Mouse (Mus musculus) CH12.LX (cell line): ENCODE measurements around the gene Pdcd1lg2.

Experiments used
- CTCF ChIP-seq, 2 experiments: IDR thresholded peaks in 1 of 2; conservative IDR thresholded peaks in 1 of 2; 2 replicates each; pipeline ENCODE4 v1.5.1; 2011 to 2012; ENCODE audit warnings: low read depth in 2 of 2, low read length in 2 of 2, improper control_type of control experiment in 1 of 2, inconsistent platforms in 1 of 2, mild to moderate bottlenecking in 1 of 2, moderate library complexity in 1 of 2
- ELF1 ChIP-seq: IDR thresholded peaks from 2 replicates; pipeline ENCODE4 v1.6.1; 2014; ENCODE audit warnings: low read depth, mild to moderate bottlenecking, inconsistent platforms, low read length, improper control_type of control experiment
- HCFC1 ChIP-seq: IDR thresholded peaks from 2 replicates; pipeline ENCODE4 v1.6.1; 2012; ENCODE audit warnings: low read depth, mild to moderate bottlenecking, inconsistent platforms, low read length, improper control_type of control experiment
- MAZ ChIP-seq: IDR thresholded peaks from 2 replicates; pipeline ENCODE4 v1.6.1; 2012; ENCODE audit warnings: low read depth, mild to moderate bottlenecking, inconsistent platforms, low read length, improper control_type of control experiment, moderate library complexity

GRCm38 (mm10) chr19:29488420-29488819 lies 77.7 kb downstream of the Pdcd1lg2 start:
- TF ChIP-seq HCFC1 (no peak), MAZ (no peak), ELF1 (no peak), CTCF (conservative IDR thresholded peaks at IDR 0.05 in 1 of 2, IDR thresholded peaks at IDR 0.05 in 1 of 2; ENCODE audit: low read depth in 2 of 2, low read length in 2 of 2) (no peak)
